Mouse (Mus musculus): ENCODE measurements at regions not wholly inside any gene's neighbourhood (a gene's known extent, or its start where the extent isn't known, plus 50 kb on each side); places are given as distances from the start of the nearest gene placed in this dataset.

GRCm38 (mm10) chr4:124236476-124236875 lies 318.7 kb upstream of the 4930535I16Rik start:
- no peak for DNase-seq (ENCODE audit: low spot score)

GRCm38 (mm10) chr4:124228537-124228936 lies 310.7 kb upstream of the 4930535I16Rik start:
- DNase-seq (ENCODE audit: low spot score) = peak; percentile 3

- no peak for DNase-seq (ENCODE audit: low spot score)
Observed at GRCm38 (mm10) chr4:124223646-124224500, 306.1 kb upstream of the 4930535I16Rik start.

- no peak for DNase-seq (ENCODE audit: low spot score)
Observed at GRCm38 (mm10) chr4:124221736-124222135, 303.9 kb upstream of the 4930535I16Rik start.

- DNase-seq (ENCODE audit: low spot score) = no peak
Observed at GRCm38 (mm10) chr4:124217206-124217605, 299.4 kb upstream of the 4930535I16Rik start.

- DNase-seq (ENCODE audit: low spot score) = no peak
Observed at GRCm38 (mm10) chr4:124216351-124216750, 298.5 kb upstream of the 4930535I16Rik start.

- DNase-seq (ENCODE audit: low spot score) = no peak
Observed at GRCm38 (mm10) chr4:124215077-124215476, 297.3 kb upstream of the 4930535I16Rik start.

GRCm38 (mm10) chr4:124210103-124210502 lies 292.3 kb upstream of the 4930535I16Rik start:
- no peak for DNase-seq (ENCODE audit: low spot score)

- DNase-seq (ENCODE audit: low spot score) = no peak
Observed at GRCm38 (mm10) chr4:124206480-124206879, 288.7 kb upstream of the 4930535I16Rik start.

- DNase-seq (ENCODE audit: low spot score) = no peak
Observed at GRCm38 (mm10) chr4:124203736-124204135, 285.9 kb upstream of the 4930535I16Rik start.

- no peak for DNase-seq (ENCODE audit: low spot score)
Observed at GRCm38 (mm10) chr4:124199884-124200844, 282.3 kb upstream of the 4930535I16Rik start.

- DNase-seq (ENCODE audit: low spot score) = no peak
Observed at GRCm38 (mm10) chr4:124198832-124199231, 281.0 kb upstream of the 4930535I16Rik start.

- DNase-seq (ENCODE audit: low spot score) = no peak
Observed at GRCm38 (mm10) chr4:124196711-124197110, 278.9 kb upstream of the 4930535I16Rik start.

GRCm38 (mm10) chr4:124193059-124193721 lies 275.4 kb upstream of the 4930535I16Rik start:
- no peak for DNase-seq (ENCODE audit: low spot score)

- no peak for DNase-seq (ENCODE audit: low spot score)
Observed at GRCm38 (mm10) chr4:124190775-124191174, 273.0 kb upstream of the 4930535I16Rik start.

- DNase-seq (ENCODE audit: low spot score) = no peak
Observed at GRCm38 (mm10) chr4:124189993-124190385, 272.2 kb upstream of the 4930535I16Rik start.

GRCm38 (mm10) chr4:124189352-124189992 lies 271.6 kb upstream of the 4930535I16Rik start:
- no peak for DNase-seq (ENCODE audit: low spot score)

GRCm38 (mm10) chr4:124187108-124187507 lies 269.3 kb upstream of the 4930535I16Rik start:
- no peak for DNase-seq (ENCODE audit: low spot score)

GRCm38 (mm10) chr4:124181335-124181734 lies 263.5 kb upstream of the 4930535I16Rik start:
- no peak for DNase-seq (ENCODE audit: low spot score)

GRCm38 (mm10) chr4:124178401-124179018 lies 260.7 kb upstream of the 4930535I16Rik start:
- no peak for DNase-seq (ENCODE audit: low spot score)

GRCm38 (mm10) chr4:124175531-124175930 lies 257.7 kb upstream of the 4930535I16Rik start:
- no peak for DNase-seq (ENCODE audit: low spot score)

Measured in ovary, adult 18-20 months (tissue).